Mouse (Mus musculus): ENCODE results near the gene Nek9. TPM values are rescaled to one million over a fixed set of nuclear protein-coding genes. Genes with fewer than 3 reads are reported as not detected.

Gene Nek9
- total RNA-seq (2021) = 100 to 1,000 TPM in 1 of 2 experiments, 10 to 100 TPM in 1; 86.2 to 105 TPM
- long read RNA-seq, experiment 1, full-length matches to known transcripts = 2 of 30 reads
- long read RNA-seq, experiment 1, partial matches to known transcripts = 5 of 30 reads
- long read RNA-seq, experiment 1, other reads (novel, unspliced or antisense) = 23 of 30 reads
- long read RNA-seq, experiment 2, full-length matches to known transcripts = 2 of 24 reads
- long read RNA-seq, experiment 2, partial matches to known transcripts = 5 of 24 reads
- long read RNA-seq, experiment 2, other reads (novel, unspliced or antisense) = 17 of 24 reads

- intact Hi-C loops (cut with DNase I) = no loop called here
Measured at GRCm38 (mm10) chr12:85339243-85339729, at the start of gene Nek9. Gene Nek9 (minus strand): TSS chr12:85339362.

GRCm38 (mm10) chr12:85385995-85386375 is 46.8 kb upstream of the Nek9 start:
- no peak for DNase-seq
- intact Hi-C loops (cut with DNase I) = loop anchor here (5.0 kb wide), 1 partner anchor 41 kb away; no protein-coding TSS in a partner anchor

More at GRCm38 (mm10) chr12:85339243-85339729, at the start of gene Nek9:
- DNase-seq = peak; percentile 92 to 93

- DNase-seq = no peak
- intact Hi-C loops (cut with DNase I) = loop anchor here (5.0 kb wide), 1 partner anchor 42 kb away; no protein-coding TSS in a partner anchor
Measured at GRCm38 (mm10) chr12:85385329-85385994, 46.3 kb upstream of the Nek9 start.

- intact Hi-C loops (cut with DNase I) = no loop called here
- DNase-seq = no peak
Measured at GRCm38 (mm10) chr12:85382761-85383680, 43.9 kb upstream of the Nek9 start.

- intact Hi-C loops (cut with DNase I) = no loop called here
- DNase-seq = no peak
Measured at GRCm38 (mm10) chr12:85381570-85381969, 42.4 kb upstream of the Nek9 start.

GRCm38 (mm10) chr12:85380942-85381341 is 41.8 kb upstream of the Nek9 start:
- intact Hi-C loops (cut with DNase I) = no loop called here
- no peak for DNase-seq

- DNase-seq = no peak
- intact Hi-C loops (cut with DNase I) = no loop called here
Measured at GRCm38 (mm10) chr12:85380308-85380707, 41.1 kb upstream of the Nek9 start.

- intact Hi-C loops (cut with DNase I) = no loop called here
- no peak for DNase-seq
Measured at GRCm38 (mm10) chr12:85378271-85378670, 39.1 kb upstream of the Nek9 start.

- intact Hi-C loops (cut with DNase I) = loop anchor here (1.0 kb wide), 1 partner anchor 99 kb away; the partner anchor contains the start of gene Fos
- peak; percentile 79 to 87 for DNase-seq
Measured at GRCm38 (mm10) chr12:85374561-85375272, 35.6 kb upstream of the Nek9 start, which contains the start of gene Tmed10. Gene Tmed10 (minus strand): TSS chr12:85374847.

- intact Hi-C loops (cut with DNase I) = loop anchor here (1.0 kb wide), 1 partner anchor 99 kb away; the partner anchor contains the start of gene Fos
- DNase-seq = peak in 1 of 2 experiments; percentile 57
Measured at GRCm38 (mm10) chr12:85373591-85374560, 34.7 kb upstream of the Nek9 start.

GRCm38 (mm10) chr12:85372068-85372665 is 33.0 kb upstream of the Nek9 start:
- intact Hi-C loops (cut with DNase I) = no loop called here
- DNase-seq = no peak

GRCm38 (mm10) chr12:85368441-85369063 is 29.4 kb upstream of the Nek9 start:
- no peak for DNase-seq
- intact Hi-C loops (cut with DNase I) = no loop called here

GRCm38 (mm10) chr12:85366271-85366670 is 27.1 kb upstream of the Nek9 start:
- intact Hi-C loops (cut with DNase I) = no loop called here
- DNase-seq = no peak

GRCm38 (mm10) chr12:85362510-85362909 is 23.3 kb upstream of the Nek9 start:
- no peak for DNase-seq
- intact Hi-C loops (cut with DNase I) = loop anchor here (5.0 kb wide), 1 partner anchor 115 kb away; no protein-coding TSS in a partner anchor

GRCm38 (mm10) chr12:85361580-85361979 is 22.4 kb upstream of the Nek9 start:
- DNase-seq = no peak
- intact Hi-C loops (cut with DNase I) = loop anchor here (5.0 kb wide), 1 partner anchor 116 kb away; no protein-coding TSS in a partner anchor

GRCm38 (mm10) chr12:85361165-85361564 is 22.0 kb upstream of the Nek9 start:
- no peak for DNase-seq
- intact Hi-C loops (cut with DNase I) = loop anchor here (5.0 kb wide), 1 partner anchor 116 kb away; no protein-coding TSS in a partner anchor

GRCm38 (mm10) chr12:85354061-85354460 is 14.9 kb upstream of the Nek9 start:
- no peak for DNase-seq
- intact Hi-C loops (cut with DNase I) = no loop called here

Data from gastrocnemius, postnatal 36 days (tissue).